Mouse (Mus musculus) left cerebral cortex, adult 2 months (tissue): ENCODE measurements around the gene Hspa1l. TPM values are rescaled to one million over a fixed set of nuclear protein-coding genes. Genes with fewer than 3 reads are reported as not detected.

Experiments
- DNase-seq, 2 experiments: peaks; one replicate each; pipeline ENCODE4 v3.0.0; 2021 to 2022; ENCODE audit warnings: low spot score in 2 of 2, mixed read lengths in 1 of 2; ENCODE audit errors: extremely low spot score in 1 of 2
- H3K27ac ChIP-seq: fragments of 200-600 bp; 2 replicates; pipeline ENCODE4 v1.8.1; 2022
- H3K4me3 ChIP-seq: fragments of 200-600 bp; 2 replicates; pipeline ENCODE4 v1.8.1; 2022
- CTCF ChIP-seq: fragments of 200-600 bp; IDR thresholded peaks from 2 replicates; pipeline ENCODE4 v1.8.1; 2022; ENCODE audit warnings: antibody characterized with exemption, mild to moderate bottlenecking, moderate library complexity
- intact Hi-C: fragments of 180-260 bp; cut with DNase I; formaldehyde crosslinking; loops from one replicate; pipeline ENCODE4 v1.15.1; 2025
- total RNA-seq, 2 experiments: library from RNA; stranded (reverse); gene quantifications; 2 replicates each; pipeline ENCODE4 v1.2.3; 2021

Gene Hspa1l
- total RNA-seq, 2 experiments from 2014 or later: 0.34 to 0.42 TPM

DNA sequence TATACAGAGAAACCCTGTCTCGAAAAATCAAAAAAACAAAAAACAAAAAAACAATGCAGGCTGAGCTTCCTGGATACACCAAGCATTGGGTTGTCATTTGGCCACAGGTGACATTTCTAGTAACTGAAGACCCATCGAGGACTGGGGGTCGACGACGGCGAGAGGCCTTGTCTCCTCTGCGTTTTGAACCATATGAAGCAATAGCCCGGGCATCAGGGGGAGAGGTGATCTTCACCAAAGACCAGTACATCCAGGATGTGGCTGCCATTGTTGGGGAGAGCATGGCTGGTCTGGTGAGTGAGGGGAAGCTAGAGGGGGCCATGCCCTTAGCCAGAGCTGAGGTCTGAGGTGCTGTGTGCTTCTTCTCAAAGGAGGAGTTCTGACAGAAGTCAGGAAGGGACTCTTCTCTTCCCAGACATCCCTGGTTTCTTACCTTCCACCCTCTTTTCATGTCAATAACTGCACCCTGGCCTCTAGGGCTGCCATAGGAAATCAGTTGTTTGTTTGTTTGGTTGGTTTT is 50.1 kb downstream of the Hspa1l start:
- intact Hi-C loops: loop anchor here (10.0 kb wide), 1 partner anchor 212 kb away; the partner anchor contains the start of genes Atp6v1g2 and Nfkbil1
- DNase-seq: no peak
- no peak overlapping the region for H3K4me3 ChIP-seq
- no peak for TF ChIP-seq CTCF
- no peak overlapping the region for H3K27ac ChIP-seq

GRCm38 (mm10) chr17:35023221-35023620 is 50.7 kb downstream of the Hspa1l start:
- DNase-seq: no peak
- Histone ChIP-seq H3K27ac (no peak overlapping the region), H3K4me3 (no peak overlapping the region)
- intact Hi-C loops: loop anchor here (10.0 kb wide), 1 partner anchor 212 kb away; the partner anchor contains the start of genes Atp6v1g2 and Nfkbil1
- TF ChIP-seq CTCF: no peak

DNA sequence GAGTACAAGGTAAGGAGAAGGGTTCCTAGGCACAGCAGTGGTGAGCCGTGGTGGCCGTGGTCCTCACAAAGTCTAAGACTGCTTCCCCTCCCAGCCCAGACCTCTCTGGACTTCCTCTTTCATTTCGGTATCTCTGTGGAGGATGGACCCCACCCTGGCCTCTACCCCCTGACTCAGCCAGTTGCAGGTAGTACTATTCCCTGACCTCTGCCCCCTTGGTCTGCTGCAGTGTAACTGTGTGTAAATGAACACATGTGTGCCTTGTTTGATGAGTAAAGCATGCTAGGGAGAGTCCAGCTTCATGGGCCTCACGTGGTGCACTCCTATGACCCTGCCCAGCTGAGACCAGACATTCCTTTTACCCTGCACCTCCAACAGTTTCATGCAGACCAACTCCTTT is 51.3 kb downstream of the Hspa1l start:
- Histone ChIP-seq H3K27ac (no peak overlapping the region), H3K4me3 (no peak overlapping the region)
- intact Hi-C loops: loop anchor here (10.0 kb wide), 1 partner anchor 211 kb away; the partner anchor contains the start of genes Atp6v1g2 and Nfkbil1
- TF ChIP-seq CTCF: no peak
- DNase-seq: no peak

DNA sequence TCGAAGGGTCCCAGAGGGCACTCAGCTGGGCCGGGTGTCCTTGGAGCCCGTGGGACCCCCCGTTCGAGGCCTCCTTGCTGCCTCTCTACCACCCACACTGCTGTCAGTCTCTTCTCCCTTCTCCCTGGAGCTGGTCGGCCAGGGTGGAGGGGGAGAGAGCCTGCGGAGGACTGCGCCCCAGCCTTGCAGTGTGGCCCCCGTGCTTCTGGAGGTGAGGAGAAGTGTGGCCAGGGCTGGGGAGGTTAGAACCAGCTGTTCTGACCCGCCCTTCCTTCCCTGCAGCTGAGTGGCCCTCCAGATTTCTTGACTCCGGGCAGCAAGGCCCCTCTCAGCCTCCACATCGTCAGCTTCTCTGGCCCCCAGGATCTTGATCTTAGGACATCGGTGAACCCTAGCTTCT is 51.8 kb downstream of the Hspa1l start:
- Histone ChIP-seq H3K4me3 (no peak overlapping the region), H3K27ac (no peak overlapping the region)
- no peak for DNase-seq
- intact Hi-C loops: loop anchor here (10.0 kb wide), 1 partner anchor 211 kb away; the partner anchor contains the start of genes Atp6v1g2 and Nfkbil1
- no peak for TF ChIP-seq CTCF

- no peak overlapping the region for H3K4me3 ChIP-seq
- intact Hi-C loops: loop anchor here (10.0 kb wide), 1 partner anchor 210 kb away; the partner anchor contains the start of genes Atp6v1g2 and Nfkbil1
- H3K27ac ChIP-seq: no peak overlapping the region
- no peak for DNase-seq
- TF ChIP-seq CTCF: no peak
These were observed 52.4 kb downstream of the Hspa1l start for GRCm38 (mm10) chr17:35024691-35025488.

DNA sequence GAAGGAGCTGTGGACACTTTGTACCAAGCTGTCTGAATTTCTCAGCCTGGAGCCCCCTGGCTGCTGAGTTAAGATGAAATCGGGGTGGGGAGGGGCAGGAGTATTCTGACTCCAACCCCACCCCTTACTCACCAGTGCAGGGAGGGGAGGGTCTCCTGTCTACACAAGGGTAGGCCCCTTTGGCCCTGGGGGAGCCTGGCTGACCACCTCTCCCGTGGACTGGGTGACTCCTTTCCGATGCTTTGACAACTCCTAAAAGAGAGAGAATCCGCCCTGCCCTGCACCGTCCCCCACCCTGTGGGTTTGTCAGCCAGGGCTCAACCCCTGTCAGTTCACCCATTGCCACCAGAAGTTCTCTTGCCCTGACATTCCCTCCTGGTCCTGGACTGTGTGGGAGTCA is 53.7 kb downstream of the Hspa1l start:
- TF ChIP-seq CTCF: no peak
- H3K4me3 ChIP-seq: no peak overlapping the region
- intact Hi-C loops: loop anchor here (10.0 kb wide), 1 partner anchor 209 kb away; the partner anchor contains the start of genes Atp6v1g2 and Nfkbil1

DNA sequence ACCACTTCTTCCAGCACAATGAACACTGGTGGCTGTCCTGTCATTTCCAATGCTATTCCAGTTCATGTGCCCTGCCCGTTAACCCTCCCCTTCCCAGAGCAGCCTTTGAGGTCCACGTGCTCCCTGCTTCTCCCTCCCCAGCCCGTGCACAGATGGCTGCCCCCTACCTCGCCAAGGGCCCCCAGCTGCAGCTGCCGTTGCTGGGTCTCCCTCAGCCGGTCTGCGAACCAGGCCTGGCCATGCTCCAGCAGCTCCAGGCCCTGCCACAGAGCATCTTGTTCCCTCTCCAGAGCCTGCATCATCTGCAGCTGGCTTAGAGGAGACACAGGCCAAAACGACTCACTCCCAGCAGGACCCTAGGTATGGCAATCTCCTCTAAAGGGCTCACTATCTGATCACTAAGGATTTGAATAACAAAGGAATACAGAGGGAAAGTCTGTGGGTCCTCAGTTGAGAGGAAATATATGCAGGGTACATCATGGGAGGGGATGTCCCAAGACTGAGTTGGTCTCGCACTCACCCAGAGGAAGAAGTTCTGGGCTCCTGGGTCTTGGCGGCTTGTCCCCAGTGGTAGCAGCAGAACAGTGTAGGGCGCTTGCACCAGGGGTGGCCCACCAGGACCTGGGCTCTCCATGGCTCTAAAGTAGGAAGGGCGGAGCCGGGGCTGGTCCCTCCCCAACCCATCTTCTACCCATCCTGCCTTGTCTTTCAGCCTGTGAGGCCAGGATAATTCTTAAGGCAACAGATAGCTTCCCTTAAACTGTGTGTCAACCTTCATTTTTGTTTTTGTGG is 55.0 kb downstream of the Hspa1l start, which contains the start of gene Sapcd1:
Gene Sapcd1, minus strand, starts transcription at position 740 of the 792 bp plus-strand sequence.
- peak in 1 of 2 experiments; percentile 36 for DNase-seq
- Histone ChIP-seq H3K4me3 (no peak within 1 kb of the TSS), H3K27ac (no peak within 1 kb of the TSS)
- no peak for TF ChIP-seq CTCF
- intact Hi-C loops: loop anchor here (10.0 kb wide), 1 partner anchor 207 kb away; the partner anchor contains the start of genes Atp6v1g2 and Nfkbil1

More for the DNA sequence above, 53.7 kb downstream of the Hspa1l start:
- no peak overlapping the region for H3K27ac ChIP-seq
- DNase-seq: no peak

DNA sequence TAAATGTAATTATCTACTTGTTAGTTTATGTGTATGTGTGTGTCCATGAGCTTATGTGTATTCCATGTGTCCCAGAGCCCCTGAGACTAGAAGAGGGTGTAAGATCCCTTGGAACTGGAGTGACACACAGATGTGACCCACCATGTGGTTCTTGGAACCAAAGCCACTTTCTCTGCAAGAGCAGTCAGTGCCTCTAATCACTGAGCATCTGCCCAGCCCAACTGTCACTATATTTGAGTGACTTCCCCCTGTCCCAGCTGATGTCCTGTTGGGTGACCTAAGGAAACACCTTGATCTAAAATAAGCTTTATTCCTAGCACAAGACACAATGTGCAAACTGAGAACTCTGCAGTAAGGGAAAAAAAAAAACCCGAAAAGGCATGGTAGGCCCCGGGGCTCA is 55.8 kb downstream of the Hspa1l start:
- H3K4me3 ChIP-seq: no peak overlapping the region
- no peak for DNase-seq
- TF ChIP-seq CTCF: no peak
- intact Hi-C loops: loop anchor here (10.0 kb wide), 1 partner anchor 206 kb away; the partner anchor contains the start of genes Atp6v1g2 and Nfkbil1
- H3K27ac ChIP-seq: no peak overlapping the region

Other genes with a start within 250 kb of the Hspa1l start
- gene C4b, start 228.8 kb upstream of the Hspa1l start, total RNA-seq: 10 to 100 TPM; 10.8 to 11.2 TPM
- not detected for gene Cyp21a1, start 168.1 kb upstream of the Hspa1l start, total RNA-seq
- 10 to 100 TPM; 54.8 to 61.5 TPM for gene Stk19, start 135.8 kb upstream of the Hspa1l start, total RNA-seq
- gene Dxo, start 135.7 kb upstream of the Hspa1l start, total RNA-seq: 10 to 100 TPM; 33.6 to 41.4 TPM
- 10 to 100 TPM; 70.1 to 70.4 TPM for gene Skiv2l, start 122.5 kb upstream of the Hspa1l start, total RNA-seq
- 10 to 100 TPM; 35.3 to 40.3 TPM for gene Nelfe, start 122.3 kb upstream of the Hspa1l start, total RNA-seq
- gene Cfb, start 110.2 kb upstream of the Hspa1l start, total RNA-seq: under 1 TPM in 1 of 2 experiments, not detected in 1; 0.14 TPM
- 1 to 10 TPM; 6.5 to 7.4 TPM for gene Zbtb12, start 93.2 kb upstream of the Hspa1l start, total RNA-seq
- gene Gm20547, start 90.7 kb upstream of the Hspa1l start, total RNA-seq: not detected
- 1 to 10 TPM; 2.1 to 2.2 TPM for gene C2, start 74.4 kb upstream of the Hspa1l start, total RNA-seq
- gene Ehmt2, start 74.2 kb upstream of the Hspa1l start, total RNA-seq: 100 to 1,000 TPM; 175 to 184 TPM
- under 1 TPM; 0.45 to 0.79 TPM for gene Slc44a4, start 58.2 kb upstream of the Hspa1l start, total RNA-seq
- gene Neu1, start 41.5 kb upstream of the Hspa1l start, total RNA-seq: 10 to 100 TPM; 41.6 to 47.3 TPM
- 10 to 100 TPM; 18.8 to 22.1 TPM for gene Hspa1b, start 13.5 kb upstream of the Hspa1l start, total RNA-seq
- gene Gm20481, start 2.8 kb upstream of the Hspa1l start, total RNA-seq: not detected
- gene Hspa1a, start 547 bp upstream of the Hspa1l start, total RNA-seq: 10 to 100 TPM; 14.5 to 17.2 TPM
- 10 to 100 TPM; 15.8 to 18.4 TPM for gene Lsm2, start 9.2 kb downstream of the Hspa1l start, total RNA-seq
- gene Vars, start 28.3 kb downstream of the Hspa1l start, total RNA-seq: 10 to 100 TPM; 44.1 to 46.6 TPM
- under 1 TPM; 0.40 to 0.43 TPM for gene Vwa7, start 43.9 kb downstream of the Hspa1l start, total RNA-seq
- gene Sapcd1, start 55.3 kb downstream of the Hspa1l start, total RNA-seq: under 1 TPM in 1 of 2 experiments, not detected in 1; 0.59 TPM
- under 1 TPM; 0.27 to 0.56 TPM for gene Msh5, start 74.0 kb downstream of the Hspa1l start, total RNA-seq
- 1 to 10 TPM; 7.4 to 8.3 TPM for gene Clic1, start 77.3 kb downstream of the Hspa1l start, total RNA-seq
- 10 to 100 TPM; 10.1 to 11.0 TPM for gene Ddah2, start 86.3 kb downstream of the Hspa1l start, total RNA-seq
- not detected for gene Ly6g6c, start 92.7 kb downstream of the Hspa1l start, total RNA-seq
- gene Mpig6b, start 93.5 kb downstream of the Hspa1l start, total RNA-seq: not detected
- gene Ly6g6e, start 104.2 kb downstream of the Hspa1l start, total RNA-seq: 1 to 10 TPM; 2.1 to 3.6 TPM
- gene Ly6g6d, start 105.4 kb downstream of the Hspa1l start, total RNA-seq: 1 to 10 TPM in 1 of 2 experiments, under 1 TPM in 1; 0.70 to 1.1 TPM
- gene Ly6g6f, start 112.9 kb downstream of the Hspa1l start, total RNA-seq: under 1 TPM in 1 of 2 experiments, not detected in 1; 0.29 TPM
- gene Abhd16a, start 116.6 kb downstream of the Hspa1l start, total RNA-seq: 100 to 1,000 TPM; 109 to 117 TPM
- not detected for gene Ly6g5c, start 135.6 kb downstream of the Hspa1l start, total RNA-seq
- gene Ly6g5b, start 142.7 kb downstream of the Hspa1l start, total RNA-seq: under 1 TPM; 0.79 TPM
- gene Gpank1, start 148.8 kb downstream of the Hspa1l start, total RNA-seq: 10 to 100 TPM; 14.8 to 15.0 TPM
- gene Csnk2b, start 149.3 kb downstream of the Hspa1l start, total RNA-seq: 100 to 1,000 TPM; 177 to 187 TPM
- 10 to 100 TPM; 27.0 to 28.5 TPM for gene D17H6S53E, start 153.7 kb downstream of the Hspa1l start, total RNA-seq
- gene Apom, start 159.3 kb downstream of the Hspa1l start, total RNA-seq: not detected
- 100 to 1,000 TPM; 304 to 307 TPM for gene Bag6, start 162.5 kb downstream of the Hspa1l start, total RNA-seq
- 100 to 1,000 TPM; 285 to 321 TPM for gene Prrc2a, start 192.2 kb downstream of the Hspa1l start, total RNA-seq
- 10 to 100 TPM in 1 of 2 experiments, 1 to 10 TPM in 1; 8.0 to 14.4 TPM for gene Aif1, start 203.4 kb downstream of the Hspa1l start, total RNA-seq
- gene Lst1, start 215.7 kb downstream of the Hspa1l start, total RNA-seq: 1 to 10 TPM; 6.4 to 7.4 TPM
- gene Ltb, start 221.7 kb downstream of the Hspa1l start, total RNA-seq: under 1 TPM; 0.79 to 0.86 TPM
- not detected for gene Tnf, start 229.3 kb downstream of the Hspa1l start, total RNA-seq
- under 1 TPM; 0.41 to 0.65 TPM for gene Lta, start 232.6 kb downstream of the Hspa1l start, total RNA-seq
- gene Gm16181, start 248.1 kb downstream of the Hspa1l start, total RNA-seq: not detected